26 mouse cellular contexts compared by ENCODE assay signal in genomic region chr3:28217001-28217400, GRCm38 (mm10).
"Had no signal": no experiment of that assay in that cellular context is flagged by ENCODE, and none has a peak within 500 bp of the region (broad histone marks: within the 10 kb centered on the region; RNA-seq: fewer than 3 reads in every experiment).

No protein-coding gene starts in this region.

- DNase-seq: gastrocnemius, adult 2 months; gastrocnemius, postnatal 10 days; gastrocnemius, postnatal 36 days; heart, adult 11 months; heart, adult 2 months; heart, postnatal 14 days; heart, postnatal 36 days; kidney, adult 11 months; kidney, adult 2 months; kidney, adult 9 months; kidney, postnatal 14 days; kidney, postnatal 36 days; layer of hippocampus, adult 9-11 months; layer of hippocampus, postnatal 36 days; left cerebral cortex, postnatal 4 days had no signal

- H3K9me3 ChIP-seq: heart, embryonic 13.5 days; heart, embryonic 15.5 days; hindbrain, embryonic 13.5 days; hindbrain, embryonic 15.5 days; kidney, embryonic 15.5 days; limb, embryonic 13.5 days; limb, embryonic 15.5 days; liver, embryonic 12.5 days had no signal

- H3K9ac ChIP-seq: heart, embryonic 13.5 days; heart, embryonic 15.5 days; hindbrain, embryonic 13.5 days; hindbrain, embryonic 15.5 days; kidney, embryonic 15.5 days; limb, embryonic 13.5 days; limb, embryonic 15.5 days; liver, embryonic 12.5 days; liver, embryonic 14.5 days had no signal

- H3K4me3 ChIP-seq: gastrocnemius, adult 2 months; heart, adult 2 months; heart, embryonic 13.5 days; heart, embryonic 15.5 days; hindbrain, embryonic 13.5 days; hindbrain, embryonic 15.5 days; kidney, embryonic 15.5 days; limb, embryonic 13.5 days; limb, embryonic 15.5 days; liver, embryonic 12.5 days had no signal

- H3K27ac ChIP-seq: gastrocnemius, adult 2 months; heart, adult 2 months; heart, embryonic 13.5 days; heart, embryonic 15.5 days; hindbrain, embryonic 13.5 days; hindbrain, embryonic 15.5 days; hindbrain, postnatal 0 days; kidney, embryonic 15.5 days; kidney, postnatal 0 days; limb, embryonic 13.5 days; limb, embryonic 15.5 days; liver, embryonic 12.5 days; liver, embryonic 14.5 days had no signal

- H3K27me3 ChIP-seq: heart, embryonic 13.5 days; heart, embryonic 15.5 days; hindbrain, embryonic 13.5 days; hindbrain, embryonic 15.5 days; kidney, embryonic 15.5 days; limb, embryonic 13.5 days; limb, embryonic 15.5 days; liver, embryonic 12.5 days had no signal

- H3K4me1 ChIP-seq: heart, embryonic 13.5 days; heart, embryonic 15.5 days; hindbrain, embryonic 13.5 days; hindbrain, embryonic 15.5 days; kidney, embryonic 15.5 days; limb, embryonic 13.5 days; limb, embryonic 15.5 days; liver, embryonic 12.5 days had no signal

- H3K36me3 ChIP-seq: heart, embryonic 13.5 days; heart, embryonic 15.5 days; hindbrain, embryonic 13.5 days; hindbrain, embryonic 15.5 days; kidney, embryonic 15.5 days; limb, embryonic 13.5 days; limb, embryonic 15.5 days; liver, embryonic 12.5 days had no signal
